Mouse (Mus musculus): Measurements from ENCODE around the gene Yrdc. TPM values are rescaled to one million over a fixed set of nuclear protein-coding genes. Genes with fewer than 3 reads are reported as not detected.

Yrdc gene
- polyA plus RNA-seq (2015; fragmentation: Nextera tagmentation; extraction: Ambion mirVana) = 23.9 and 27.5 TPM in 2 replicates

DNA sequence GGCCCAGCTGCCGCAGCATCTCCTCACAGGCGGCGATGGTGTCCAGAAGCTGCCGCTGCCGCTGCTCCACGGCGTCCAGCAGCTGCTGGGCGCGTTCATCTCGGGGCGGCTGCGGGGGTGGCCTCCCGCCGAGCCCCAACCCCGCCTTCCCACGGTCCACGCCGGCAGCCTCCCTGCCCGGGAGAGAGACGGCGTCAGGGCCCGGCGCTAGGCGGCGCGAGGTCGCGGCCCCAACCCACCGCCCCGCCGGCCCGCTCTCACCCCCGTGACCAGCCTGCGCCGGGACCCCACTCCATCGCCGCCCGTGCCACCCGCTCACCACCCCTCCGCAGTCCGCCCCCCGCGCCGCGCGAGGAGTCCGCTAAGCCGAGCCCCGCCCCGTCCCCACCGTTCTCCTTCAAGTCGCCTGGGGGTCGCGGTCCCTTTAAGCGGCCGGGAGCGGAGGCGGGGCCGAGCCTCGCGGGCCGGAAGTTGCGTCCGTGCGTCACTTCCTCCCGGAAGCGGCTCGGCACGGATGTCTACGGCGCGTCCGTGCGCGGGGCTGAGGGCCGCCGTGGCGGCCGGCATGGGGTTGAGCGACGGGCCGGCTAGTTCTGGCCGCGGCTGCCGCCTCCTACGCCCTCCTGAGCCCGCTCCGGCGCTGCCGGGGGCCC, at the start of gene Yrdc:
Yrdc (plus strand) TSS at position 419 of the 653 bp plus-strand sequence.
- Histone ChIP-seq H3K9ac (ENCODE audit: low read length) (peak within 1 kb of the TSS; percentile 83), H3K36me3 (ENCODE audit: control insufficient read depth, insufficient read depth, low read length) (peaks cover 2% of the 10 kb centered on the region; the same call in 1 of the 2 replicates), H3K4me1 (replicated peaks; ENCODE audit: control insufficient read depth, insufficient read depth, low read length) (peaks cover 12% of the 10 kb centered on the region), H3K9me3 (ENCODE audit: control insufficient read depth, low read length) (no peaks in the 10 kb centered on the region), H3K27ac (ENCODE audit: low read length) (peak within 1 kb of the TSS; percentile 88), H3K27me3 (ENCODE audit: control insufficient read depth, insufficient read depth, low read depth, low read length) (no peaks in the 10 kb centered on the region), H3K4me2 (ENCODE audit: low read depth, low read length) (peak within 1 kb of the TSS; percentile 67), H3K4me3 (ENCODE audit: low read length) (peak within 1 kb of the TSS; percentile 86)
- peak; percentile 96 for ATAC-seq (ENCODE audit: low read depth)
- WGBS = under 1% methylated on average over 62 of the region's 90 CpGs

DNA sequence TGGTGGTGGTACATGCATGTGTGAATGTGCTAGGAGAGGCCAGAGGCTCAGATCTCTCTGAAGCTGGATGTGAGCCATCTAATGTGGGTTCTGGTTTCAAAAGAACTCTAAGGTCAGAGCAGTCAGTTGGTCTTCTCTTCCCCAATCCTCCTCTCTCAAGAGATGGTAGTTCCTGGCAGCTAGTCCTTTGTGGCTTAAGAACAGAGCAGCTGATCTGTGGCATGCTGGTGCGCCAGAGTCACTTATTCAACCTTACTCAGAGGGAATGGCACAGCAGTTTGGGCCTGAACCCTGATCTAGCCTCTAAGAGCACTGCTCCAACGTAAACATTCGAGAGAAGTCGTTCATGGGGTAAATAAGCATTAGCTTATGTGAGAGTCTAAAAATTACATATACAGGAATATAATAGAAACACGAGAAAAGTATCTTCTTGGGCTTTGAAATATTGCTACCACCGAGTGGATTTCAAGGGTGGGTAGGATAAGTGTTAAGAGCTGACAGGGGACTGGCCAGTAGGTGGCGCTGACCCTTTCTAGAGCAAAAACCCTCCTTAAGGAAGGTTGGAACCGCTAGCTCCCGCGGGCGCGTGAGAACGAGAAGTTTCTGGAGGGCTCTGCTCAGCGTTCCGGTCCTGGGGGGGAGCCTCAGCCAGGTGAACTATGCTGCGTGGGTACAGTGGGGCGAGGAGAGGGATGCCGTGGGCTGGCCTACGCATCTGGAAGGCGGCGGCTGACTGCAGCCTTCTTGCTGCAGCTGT, 48.7 kb upstream of the Yrdc start, which contains the start of gene Mtf1:
Mtf1 (plus strand) TSS at position 553 of the 757 bp plus-strand sequence.
- Histone ChIP-seq H3K4me2 (ENCODE audit: low read depth, low read length) (peak within 1 kb of the TSS; percentile 80), H3K9me3 (ENCODE audit: control insufficient read depth, low read length) (no peaks in the 10 kb centered on the region), H3K27ac (ENCODE audit: low read length) (peak within 1 kb of the TSS; percentile 98), H3K4me1 (replicated peaks; ENCODE audit: control insufficient read depth, insufficient read depth, low read length) (peaks cover 10% of the 10 kb centered on the region), H3K4me3 (ENCODE audit: low read length) (peak within 1 kb of the TSS; percentile 90), H3K27me3 (ENCODE audit: control insufficient read depth, insufficient read depth, low read depth, low read length) (no peaks in the 10 kb centered on the region), H3K9ac (ENCODE audit: low read length) (peak within 1 kb of the TSS; percentile 92), H3K36me3 (ENCODE audit: control insufficient read depth, insufficient read depth, low read length) (peaks cover 13% of the 10 kb centered on the region)
- peak; percentile 83 for ATAC-seq (ENCODE audit: low read depth)
- WGBS = 4% methylated on average over 21 of the region's 21 CpGs

DNA sequence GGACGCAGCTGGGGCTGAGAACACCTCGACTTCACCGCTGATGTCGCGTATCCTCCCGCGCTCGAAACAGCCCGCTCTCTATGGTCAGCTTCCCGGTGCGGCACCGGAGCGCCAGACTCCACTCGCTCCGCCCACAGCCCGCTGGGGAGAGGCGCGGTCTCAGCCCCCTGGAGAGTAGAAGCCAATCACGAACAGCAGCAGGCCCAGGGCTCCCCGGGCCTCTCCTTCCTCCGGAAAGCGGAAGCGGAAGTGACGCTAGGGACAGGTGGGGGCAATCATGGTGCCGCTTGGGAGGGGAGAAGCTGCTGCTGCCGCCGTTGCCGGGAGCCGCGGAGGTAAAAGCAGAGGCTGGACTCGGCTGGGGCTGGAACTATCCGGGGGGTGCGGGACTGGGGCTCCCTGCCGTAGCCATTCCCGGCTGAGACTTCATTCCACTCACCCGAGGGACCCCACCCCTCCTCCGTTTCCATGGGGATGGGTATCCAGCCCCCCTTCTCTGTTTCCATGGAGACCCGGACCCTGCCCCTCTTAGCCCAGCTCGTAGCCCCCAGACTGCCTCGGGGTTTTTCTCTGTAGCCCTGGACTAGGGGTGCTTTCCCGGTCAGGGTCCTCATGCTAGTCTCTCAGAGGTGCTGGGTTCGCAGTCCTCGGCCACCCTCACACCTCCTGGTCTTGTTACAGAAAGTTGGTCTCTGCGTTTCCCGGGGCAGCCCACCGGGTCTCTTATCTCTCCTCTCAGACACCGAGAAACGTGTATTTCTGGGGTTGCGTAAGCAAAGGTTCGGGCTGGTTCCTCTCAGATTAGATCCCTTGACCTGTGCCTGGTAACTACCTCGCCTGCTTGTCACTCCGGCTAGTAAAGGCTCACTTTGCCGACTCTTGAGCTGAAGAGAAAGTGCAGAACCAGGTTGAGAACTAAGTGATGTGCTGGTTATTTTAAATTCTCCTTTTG, 47.9 kb upstream of the Yrdc start:
- peak overlapping the region; percentile 80 for H3K4me2 ChIP-seq (ENCODE audit: low read depth, low read length)
- peak; percentile 100 for ATAC-seq (ENCODE audit: low read depth)
- peak overlapping the region; percentile 98 for H3K27ac ChIP-seq (ENCODE audit: low read length)
- H3K4me1 ChIP-seq (replicated peaks; ENCODE audit: control insufficient read depth, insufficient read depth, low read length) = peaks cover 10% of the 10 kb centered on the region
- H3K27me3 ChIP-seq (ENCODE audit: control insufficient read depth, insufficient read depth, low read depth, low read length) = no peaks in the 10 kb centered on the region
- 2% methylated on average over 43 of the region's 53 CpGs for WGBS
- peak overlapping the region; percentile 90 for H3K4me3 ChIP-seq (ENCODE audit: low read length)
- H3K36me3 ChIP-seq (ENCODE audit: control insufficient read depth, insufficient read depth, low read length) = peaks cover 13% of the 10 kb centered on the region
- H3K9ac ChIP-seq (ENCODE audit: low read length) = peak overlapping the region; percentile 92
- H3K9me3 ChIP-seq (ENCODE audit: control insufficient read depth, low read length) = no peaks in the 10 kb centered on the region

DNA sequence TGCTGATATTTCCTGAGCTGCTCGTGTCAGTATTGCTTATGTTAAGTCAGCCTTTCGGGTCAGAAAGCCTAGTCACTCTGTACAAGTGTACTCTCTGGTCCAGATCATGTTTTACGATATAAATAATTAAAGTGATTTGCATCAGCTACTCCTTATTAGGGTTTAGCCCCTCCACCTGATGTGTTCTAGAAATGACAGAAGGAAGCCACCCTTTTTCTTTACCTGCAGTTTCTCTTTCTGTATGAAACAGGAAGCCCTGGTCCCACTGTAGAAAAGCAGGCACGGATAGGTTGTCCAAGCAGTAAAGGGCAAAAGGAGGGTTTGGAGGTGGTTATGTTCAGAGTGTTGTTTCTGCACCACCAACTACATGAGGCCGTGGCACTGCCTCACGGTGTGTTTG, 47.1 kb upstream of the Yrdc start:
- H3K27me3 ChIP-seq (ENCODE audit: control insufficient read depth, insufficient read depth, low read depth, low read length) = no peaks in the 10 kb centered on the region
- H3K4me3 ChIP-seq (ENCODE audit: low read length) = peak overlapping the region; percentile 90
- peak overlapping the region; percentile 92 for H3K9ac ChIP-seq (ENCODE audit: low read length)
- H3K36me3 ChIP-seq (ENCODE audit: control insufficient read depth, insufficient read depth, low read length) = peaks cover 13% of the 10 kb centered on the region
- H3K9me3 ChIP-seq (ENCODE audit: control insufficient read depth, low read length) = no peaks in the 10 kb centered on the region
- H3K27ac ChIP-seq (ENCODE audit: low read length) = no peak overlapping the region
- H3K4me2 ChIP-seq (ENCODE audit: low read depth, low read length) = peak overlapping the region; percentile 80
- 72% methylated on average over 6 of the region's 6 CpGs for WGBS
- H3K4me1 ChIP-seq (replicated peaks; ENCODE audit: control insufficient read depth, insufficient read depth, low read length) = peaks cover 10% of the 10 kb centered on the region
- no peak for ATAC-seq (ENCODE audit: low read depth)

DNA sequence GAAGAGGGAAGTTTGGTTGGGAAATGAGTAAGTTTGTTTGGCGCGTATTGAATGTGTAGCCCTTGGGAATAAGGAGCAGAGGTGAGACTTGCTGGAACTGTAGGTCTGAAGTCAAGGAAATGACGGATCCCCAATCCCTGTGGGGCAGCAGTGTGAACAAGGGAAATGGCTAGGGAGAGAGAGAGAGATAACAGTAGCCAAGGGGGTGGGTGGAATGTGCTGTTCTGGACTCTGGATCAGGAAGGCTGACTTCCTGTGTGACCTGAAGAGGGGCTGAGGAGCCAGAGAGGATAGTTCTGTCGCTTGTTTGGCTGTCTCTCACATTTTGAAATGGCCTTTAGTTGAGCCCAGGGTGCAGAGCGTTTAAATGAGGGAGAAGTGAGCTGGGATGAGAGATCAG, 42.0 kb upstream of the Yrdc start:
- peaks cover 13% of the 10 kb centered on the region for H3K36me3 ChIP-seq (ENCODE audit: control insufficient read depth, insufficient read depth, low read length)
- WGBS = 57% methylated on average over 5 of the region's 5 CpGs
- no peaks in the 10 kb centered on the region for H3K27me3 ChIP-seq (ENCODE audit: control insufficient read depth, insufficient read depth, low read depth, low read length)
- H3K4me3 ChIP-seq (ENCODE audit: low read length) = no peak overlapping the region
- H3K9me3 ChIP-seq (ENCODE audit: control insufficient read depth, low read length) = no peaks in the 10 kb centered on the region
- H3K27ac ChIP-seq (ENCODE audit: low read length) = no peak overlapping the region
- no peak for ATAC-seq (ENCODE audit: low read depth)
- no peak overlapping the region for H3K9ac ChIP-seq (ENCODE audit: low read length)
- peaks cover 2% of the 10 kb centered on the region for H3K4me1 ChIP-seq (replicated peaks; ENCODE audit: control insufficient read depth, insufficient read depth, low read length)
- no peak overlapping the region for H3K4me2 ChIP-seq (ENCODE audit: low read depth, low read length)

DNA sequence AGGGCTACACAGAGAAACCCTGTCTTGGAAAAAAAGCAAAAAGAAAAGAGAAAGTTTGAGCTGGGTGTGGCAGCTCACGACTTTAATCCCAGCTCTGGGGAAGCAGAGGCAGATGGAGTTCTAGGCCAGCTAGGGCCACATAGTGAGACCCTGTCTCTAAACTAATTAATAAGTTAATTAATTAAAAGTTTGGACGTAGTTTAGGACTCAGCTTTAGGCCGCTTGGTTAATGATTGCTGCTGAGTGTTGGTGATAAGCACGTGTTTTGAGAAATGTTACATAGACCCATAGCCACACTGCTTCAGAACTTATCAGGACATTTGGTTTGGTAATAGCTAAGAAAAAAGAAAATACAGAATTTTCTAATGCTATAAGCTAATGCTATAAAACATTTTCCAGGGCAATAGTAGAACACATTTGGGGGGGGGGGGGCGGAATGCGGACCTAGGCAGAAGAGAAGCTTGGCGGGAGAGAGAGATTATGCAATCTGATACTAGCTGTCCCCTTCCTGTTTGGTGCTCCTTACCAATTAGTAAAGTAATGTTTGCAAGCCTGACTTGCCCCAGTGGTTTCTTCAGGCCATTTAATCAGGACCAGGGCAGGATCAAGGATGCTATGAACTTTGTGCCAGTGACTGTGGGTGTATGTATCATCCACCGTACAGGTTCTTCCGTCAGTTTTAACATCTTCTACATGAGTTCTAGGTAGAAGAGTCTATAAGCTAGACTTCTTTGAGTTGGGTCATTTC, 41.2 kb upstream of the Yrdc start:
- H3K9ac ChIP-seq (ENCODE audit: low read length) = no peak overlapping the region
- peaks cover 13% of the 10 kb centered on the region for H3K36me3 ChIP-seq (ENCODE audit: control insufficient read depth, insufficient read depth, low read length)
- no peak for ATAC-seq (ENCODE audit: low read depth)
- no peaks in the 10 kb centered on the region for H3K27me3 ChIP-seq (ENCODE audit: control insufficient read depth, insufficient read depth, low read depth, low read length)
- H3K9me3 ChIP-seq (ENCODE audit: control insufficient read depth, low read length) = no peaks in the 10 kb centered on the region
- H3K4me3 ChIP-seq (ENCODE audit: low read length) = no peak overlapping the region
- no peak overlapping the region for H3K27ac ChIP-seq (ENCODE audit: low read length)
- no peaks in the 10 kb centered on the region for H3K4me1 ChIP-seq (replicated peaks; ENCODE audit: control insufficient read depth, insufficient read depth, low read length)
- WGBS = 75% methylated on average over 9 of the region's 9 CpGs
- no peak overlapping the region for H3K4me2 ChIP-seq (ENCODE audit: low read depth, low read length)

DNA sequence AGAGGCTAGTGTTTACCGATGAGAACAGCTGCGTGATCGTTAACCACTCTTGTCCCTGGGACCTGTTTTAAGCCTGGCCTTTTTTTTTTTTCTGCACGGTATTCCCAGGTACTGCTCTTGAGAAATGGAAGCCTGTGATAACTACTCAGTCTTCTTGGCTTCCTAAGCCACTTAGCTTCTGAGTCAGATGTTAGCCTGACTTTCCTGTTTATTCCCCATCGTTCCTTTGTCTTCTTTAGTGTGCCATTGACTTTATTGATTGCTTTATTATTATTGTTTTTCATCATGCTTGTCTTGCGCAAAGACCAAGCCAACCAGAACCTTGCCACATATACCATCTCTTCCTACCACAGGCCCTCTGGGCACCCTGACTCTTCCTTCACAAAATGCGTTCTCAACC, 40.4 kb upstream of the Yrdc start:
- no peak for ATAC-seq (ENCODE audit: low read depth)
- Histone ChIP-seq H3K4me3 (ENCODE audit: low read length) (no peak overlapping the region), H3K9ac (ENCODE audit: low read length) (no peak overlapping the region), H3K27me3 (ENCODE audit: control insufficient read depth, insufficient read depth, low read depth, low read length) (no peaks in the 10 kb centered on the region), H3K27ac (ENCODE audit: low read length) (no peak overlapping the region), H3K4me2 (ENCODE audit: low read depth, low read length) (no peak overlapping the region), H3K9me3 (ENCODE audit: control insufficient read depth, low read length) (no peaks in the 10 kb centered on the region), H3K36me3 (ENCODE audit: control insufficient read depth, insufficient read depth, low read length) (peaks cover 8% of the 10 kb centered on the region), H3K4me1 (replicated peaks; ENCODE audit: control insufficient read depth, insufficient read depth, low read length) (no peaks in the 10 kb centered on the region)
- WGBS = 80% methylated on average over 7 of the region's 7 CpGs

DNA sequence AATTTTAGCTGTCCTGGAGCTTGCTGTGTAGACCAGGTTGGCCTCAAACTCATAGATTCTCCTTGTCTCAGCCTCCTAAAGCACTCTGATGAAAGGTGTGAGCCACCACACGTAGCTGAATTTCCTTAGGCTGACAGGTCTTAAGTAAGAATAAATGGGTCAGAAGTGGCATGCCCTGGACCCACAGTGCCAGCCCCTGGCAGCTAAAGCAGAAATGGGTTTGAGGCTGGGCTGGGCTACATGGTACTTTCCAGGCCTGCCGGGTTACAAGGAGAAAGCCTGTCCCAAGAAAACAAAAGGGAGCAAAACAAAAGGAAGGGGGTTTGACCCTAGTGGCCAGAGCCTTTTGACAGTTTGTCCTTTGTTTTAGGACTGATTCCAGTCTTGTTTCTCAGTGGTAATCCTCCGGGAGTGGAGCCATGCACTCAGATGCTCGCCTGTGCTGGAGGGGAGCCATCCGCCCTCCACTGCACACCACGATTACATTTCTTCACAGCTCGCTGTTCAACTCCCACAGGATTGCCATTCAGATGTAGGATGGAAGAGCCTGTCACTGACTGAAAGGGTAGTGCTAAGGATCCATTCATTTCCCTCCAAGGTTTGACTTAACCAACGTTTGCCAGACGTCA, 39.0 kb upstream of the Yrdc start:
- Histone ChIP-seq H3K9me3 (ENCODE audit: control insufficient read depth, low read length) (no peaks in the 10 kb centered on the region), H3K27me3 (ENCODE audit: control insufficient read depth, insufficient read depth, low read depth, low read length) (no peaks in the 10 kb centered on the region), H3K9ac (ENCODE audit: low read length) (no peak overlapping the region), H3K4me3 (ENCODE audit: low read length) (no peak overlapping the region), H3K36me3 (ENCODE audit: control insufficient read depth, insufficient read depth, low read length) (no peaks in the 10 kb centered on the region; the same call in 1 of the 2 replicates), H3K27ac (ENCODE audit: low read length) (no peak overlapping the region), H3K4me1 (replicated peaks; ENCODE audit: control insufficient read depth, insufficient read depth, low read length) (no peaks in the 10 kb centered on the region), H3K4me2 (ENCODE audit: low read depth, low read length) (no peak overlapping the region)
- 70% methylated on average over 9 of the region's 9 CpGs for WGBS
- ATAC-seq (ENCODE audit: low read depth) = no peak

Data from lung, embryonic 16.5 days (tissue).